Mouse (Mus musculus): ENCODE results near the gene Abhd17c.
"Not testable (repeated sequence)": the region's sequence is repeated elsewhere in the genome, so short reads cannot be mapped to it uniquely, and the experiment has no call there.

Abhd17c gene

GRCm38 (mm10) chr7:84153821-84154220, 2.1 kb upstream of the Abhd17c start:
- in situ Hi-C loops (cut with MboI; ENCODE audit: low sequenced_read_pairs) = no loop called here

DNA sequence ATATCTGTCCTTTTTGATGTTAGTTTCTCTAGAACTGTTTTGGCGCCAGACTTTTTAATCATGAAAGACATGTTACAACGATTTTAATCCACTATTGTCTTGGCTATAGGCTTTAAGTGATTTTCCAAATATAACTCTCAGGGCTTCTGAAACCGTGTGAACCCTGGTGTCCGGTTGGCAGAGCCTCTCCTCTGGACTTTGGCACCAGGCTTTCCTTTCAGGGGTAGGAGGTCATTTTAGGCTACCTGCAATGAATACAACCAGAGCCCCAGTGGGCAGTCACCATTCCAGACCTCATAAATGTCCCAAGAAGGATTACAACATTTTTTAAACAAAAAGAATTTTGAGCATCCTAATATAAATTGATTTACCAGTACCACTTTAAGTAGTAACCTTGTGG, 1.1 kb upstream of the Abhd17c start:
- in situ Hi-C loops (cut with MboI; ENCODE audit: low sequenced_read_pairs) = no loop called here

- in situ Hi-C loops (cut with MboI; ENCODE audit: low sequenced_read_pairs) = no loop called here
Observed at GRCm38 (mm10) chr7:84152374-84152773, 681 bp upstream of the Abhd17c start.

DNA sequence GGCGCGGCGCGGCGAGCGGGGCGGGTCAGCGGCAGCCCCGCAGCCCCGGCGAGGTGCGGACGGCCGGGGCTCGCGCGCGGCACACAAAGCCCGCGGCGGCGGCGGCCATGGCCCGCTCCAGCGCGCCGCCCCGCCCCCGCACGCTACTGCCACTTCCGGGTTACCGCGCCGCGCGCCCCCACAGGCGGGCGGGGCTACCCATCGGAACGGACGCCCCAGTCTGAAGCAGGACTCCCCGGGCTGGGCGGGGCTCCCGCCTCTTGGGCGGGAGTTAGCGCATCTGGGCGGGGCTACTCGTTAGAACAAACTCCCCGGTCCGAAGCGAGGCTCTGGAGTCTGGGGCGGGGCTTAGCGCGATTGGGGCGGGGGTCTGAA, 254 bp upstream of the Abhd17c start:
- in situ Hi-C loops (cut with MboI; ENCODE audit: low sequenced_read_pairs) = no loop called here

DNA sequence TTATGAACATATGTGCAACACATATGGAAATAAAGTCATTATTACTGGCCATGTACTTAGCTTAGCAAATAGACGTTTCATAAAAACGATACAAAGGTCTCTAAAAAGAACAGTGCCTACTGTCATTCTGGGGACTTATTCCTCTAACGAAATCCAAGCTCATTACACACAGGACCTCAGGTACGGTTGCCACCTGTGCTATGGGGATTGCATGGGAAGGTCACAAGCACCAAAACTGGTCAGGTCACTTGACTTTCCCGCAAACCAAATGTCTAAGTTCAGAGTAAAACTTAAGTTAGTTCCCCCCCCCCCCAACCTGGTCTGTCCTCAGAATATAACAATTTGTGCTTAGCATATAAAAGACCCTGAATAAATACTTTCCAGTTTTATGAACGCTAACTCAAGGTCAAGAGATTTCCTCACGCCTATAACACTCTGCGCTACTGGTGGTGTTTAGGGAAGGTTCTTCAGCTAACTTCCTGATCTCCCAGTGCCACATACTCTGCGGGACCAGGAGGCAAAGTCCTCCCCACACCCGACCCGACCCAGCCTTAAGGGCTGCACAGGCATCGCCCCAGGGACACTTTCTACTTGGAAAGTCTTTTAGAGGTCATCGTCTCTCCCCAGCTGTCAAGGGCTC, 1.2 kb downstream of the Abhd17c start:
- in situ Hi-C loops (cut with MboI; ENCODE audit: low sequenced_read_pairs) = no loop called here

GRCm38 (mm10) chr7:84149821-84150220, 1.9 kb downstream of the Abhd17c start:
- in situ Hi-C loops (cut with MboI; ENCODE audit: low sequenced_read_pairs) = no loop called here

DNA sequence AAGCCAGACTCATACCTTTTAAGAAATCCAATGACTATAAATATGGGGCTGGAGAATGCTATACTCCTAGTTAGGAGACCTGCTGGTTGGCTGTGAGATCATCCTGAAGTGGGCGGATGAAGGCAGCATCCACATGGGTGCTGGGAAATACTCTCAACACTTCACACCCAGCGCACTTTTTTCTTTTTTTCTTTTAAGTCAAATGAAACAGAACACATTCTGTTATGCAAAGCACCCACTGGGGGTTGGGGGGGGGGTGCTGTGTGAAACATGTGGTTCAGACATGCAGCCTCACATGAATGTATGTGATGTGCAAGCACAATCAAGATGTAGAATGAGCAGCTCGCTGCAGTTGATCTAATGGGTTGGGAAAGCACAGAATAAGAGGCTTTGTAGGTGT, 2.8 kb downstream of the Abhd17c start:
- in situ Hi-C loops (cut with MboI; ENCODE audit: low sequenced_read_pairs) = no loop called here

DNA sequence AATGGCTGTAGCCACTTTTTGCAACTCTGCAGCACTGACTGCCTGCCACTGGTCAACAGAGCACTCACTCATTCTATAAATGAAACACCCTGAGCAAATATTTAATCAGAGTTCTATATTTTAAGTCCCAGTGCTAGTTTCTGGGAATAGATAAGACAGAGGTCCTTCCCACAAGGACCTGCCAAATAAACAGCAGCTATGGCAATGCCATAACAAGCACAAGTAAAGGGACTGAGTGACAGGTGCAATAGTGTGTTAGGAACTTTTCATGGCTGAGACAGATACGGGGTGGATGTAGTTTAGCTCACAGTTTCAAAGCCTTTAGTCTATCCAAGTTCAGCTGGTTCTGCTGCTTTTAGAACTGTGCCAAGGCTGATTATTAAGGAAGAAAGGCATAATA, 3.9 kb downstream of the Abhd17c start:
- in situ Hi-C loops (cut with MboI; ENCODE audit: low sequenced_read_pairs) = no loop called here

DNA sequence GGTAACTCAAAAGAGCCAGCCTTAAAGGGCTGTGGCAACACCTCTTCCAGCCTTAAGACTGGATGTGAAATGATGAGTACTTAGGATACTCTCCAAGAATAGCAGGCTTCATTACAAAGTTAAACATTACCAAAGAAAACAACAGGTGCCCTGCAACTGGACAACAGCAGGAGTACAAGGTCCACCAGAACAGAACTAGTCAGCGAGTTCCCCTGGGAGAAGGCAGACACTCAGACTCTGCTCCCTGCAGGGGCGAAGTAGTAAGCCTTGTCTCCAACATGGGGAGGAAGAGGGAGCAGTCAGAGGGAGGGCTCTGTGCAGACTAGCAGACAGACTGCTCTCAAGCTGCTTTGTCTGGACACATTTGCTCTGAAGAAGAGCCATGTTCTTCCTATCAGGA, 6.1 kb downstream of the Abhd17c start:
- in situ Hi-C loops (cut with MboI; ENCODE audit: low sequenced_read_pairs) = no loop called here

GRCm38 (mm10) chr7:84142736-84143473, 8.8 kb downstream of the Abhd17c start:
- in situ Hi-C loops (cut with MboI; ENCODE audit: low sequenced_read_pairs) = no loop called here

DNA sequence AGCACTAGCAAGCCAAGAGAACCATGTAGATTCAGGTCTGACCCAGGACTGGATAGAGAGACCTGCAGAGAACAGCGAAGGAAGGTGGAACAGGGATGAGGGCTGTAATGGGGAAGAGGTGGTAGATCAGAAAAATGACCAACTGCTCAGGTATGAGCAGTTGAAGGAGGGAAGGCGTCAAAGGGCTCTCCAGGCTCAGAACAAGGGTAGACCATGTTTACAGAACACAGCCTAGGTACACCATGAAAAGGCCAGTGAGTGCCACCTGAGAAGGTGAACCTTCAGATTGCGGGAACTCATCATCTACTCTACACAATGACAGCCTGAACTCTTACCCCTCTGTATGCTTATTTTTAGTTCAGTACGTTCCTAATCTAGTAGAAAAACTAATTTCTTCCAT, 9.5 kb downstream of the Abhd17c start:
- in situ Hi-C loops (cut with MboI; ENCODE audit: low sequenced_read_pairs) = no loop called here

DNA sequence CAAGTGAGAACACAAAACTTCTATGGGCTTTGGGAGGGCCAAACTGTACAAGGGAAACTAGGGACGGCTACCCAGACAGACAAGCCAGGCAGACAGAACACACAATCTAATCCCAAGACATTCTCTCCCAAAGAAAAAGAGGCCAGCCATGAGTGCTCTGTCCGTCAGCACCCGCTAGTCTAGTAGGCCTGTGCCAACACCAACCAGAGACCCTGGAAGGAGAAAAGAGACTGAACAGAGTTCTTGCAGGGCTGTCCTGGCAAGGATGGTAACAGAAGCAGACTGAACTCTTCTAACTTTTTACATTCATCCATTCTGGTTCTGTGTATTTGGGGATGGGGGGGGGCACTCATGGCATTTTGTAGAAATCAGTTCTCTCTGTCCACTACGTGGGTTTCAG, 12.1 kb downstream of the Abhd17c start:
- in situ Hi-C loops (cut with MboI; ENCODE audit: low sequenced_read_pairs) = no loop called here

DNA sequence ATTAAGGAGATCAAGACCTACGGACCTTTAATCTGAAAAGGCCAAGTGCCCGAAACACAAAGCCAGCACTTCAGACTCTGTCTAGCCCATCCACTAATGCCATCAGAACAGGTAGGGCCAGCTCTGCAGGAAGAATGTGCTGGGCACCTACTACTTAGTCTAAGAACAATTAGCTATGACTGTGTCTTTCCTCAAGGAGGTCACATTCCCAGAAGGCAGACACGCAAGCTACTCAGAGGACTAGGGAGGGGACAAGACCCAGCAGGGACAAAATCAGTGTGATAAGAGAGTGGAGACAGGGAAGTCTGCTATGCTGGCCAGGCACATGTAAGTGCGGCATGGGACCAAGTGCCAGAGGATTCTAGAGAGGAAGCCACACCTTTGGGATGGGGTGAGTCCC, 13.0 kb downstream of the Abhd17c start:
- in situ Hi-C loops (cut with MboI; ENCODE audit: low sequenced_read_pairs) = no loop called here

- in situ Hi-C loops (cut with MboI; ENCODE audit: low sequenced_read_pairs) = no loop called here
Observed at GRCm38 (mm10) chr7:84137779-84138178, 13.9 kb downstream of the Abhd17c start.

- in situ Hi-C loops (cut with MboI; ENCODE audit: low sequenced_read_pairs) = no loop called here
Observed at GRCm38 (mm10) chr7:84135799-84136700, 15.6 kb downstream of the Abhd17c start.

- in situ Hi-C loops (cut with MboI; ENCODE audit: low sequenced_read_pairs) = no loop called here
Observed at GRCm38 (mm10) chr7:84132704-84133103, 19.0 kb downstream of the Abhd17c start.

GRCm38 (mm10) chr7:84131736-84132135, 20.0 kb downstream of the Abhd17c start:
- in situ Hi-C loops (cut with MboI; ENCODE audit: low sequenced_read_pairs) = no loop called here

GRCm38 (mm10) chr7:84128661-84129060, 23.0 kb downstream of the Abhd17c start:
- in situ Hi-C loops (cut with MboI; ENCODE audit: low sequenced_read_pairs) = no loop called here

DNA sequence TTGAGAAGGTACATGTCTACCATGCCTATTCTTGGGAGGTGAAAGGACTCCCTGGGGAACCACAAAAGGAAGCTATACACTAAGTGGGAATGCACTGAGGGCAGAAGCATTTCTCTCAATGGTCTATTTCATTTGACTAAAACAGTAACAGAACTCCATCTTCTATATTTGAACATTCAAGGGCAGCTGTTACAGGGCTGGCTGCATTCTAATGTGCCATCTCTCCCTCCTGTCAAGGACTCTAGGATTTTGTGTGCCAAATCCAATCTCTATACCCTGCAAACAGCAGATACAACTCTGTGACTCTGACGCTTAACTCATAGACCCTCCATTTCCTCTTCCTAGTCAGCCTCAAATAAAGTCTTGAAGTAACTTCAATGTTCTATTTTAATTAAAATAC, 26.0 kb downstream of the Abhd17c start:
- in situ Hi-C loops (cut with MboI; ENCODE audit: low sequenced_read_pairs) = no loop called here

GRCm38 (mm10) chr7:84123651-84124050, 28.0 kb downstream of the Abhd17c start:
- in situ Hi-C loops (cut with MboI; ENCODE audit: low sequenced_read_pairs) = not testable (repeated sequence)

- in situ Hi-C loops (cut with MboI; ENCODE audit: low sequenced_read_pairs) = no loop called here
Observed at GRCm38 (mm10) chr7:84121778-84122177, 29.9 kb downstream of the Abhd17c start.
